Mouse (Mus musculus): ENCODE data around the gene Ttc17. TPM values are rescaled to one million over a fixed set of nuclear protein-coding genes. Genes with fewer than 3 reads are reported as not detected.
A peak's percentile ranks its signal among the peaks of the same experiment; 100 is the strongest.

Ttc17 gene
- total RNA-seq, 2 experiments from 2014 or later: 29.2 to 31.9 TPM

DNA sequence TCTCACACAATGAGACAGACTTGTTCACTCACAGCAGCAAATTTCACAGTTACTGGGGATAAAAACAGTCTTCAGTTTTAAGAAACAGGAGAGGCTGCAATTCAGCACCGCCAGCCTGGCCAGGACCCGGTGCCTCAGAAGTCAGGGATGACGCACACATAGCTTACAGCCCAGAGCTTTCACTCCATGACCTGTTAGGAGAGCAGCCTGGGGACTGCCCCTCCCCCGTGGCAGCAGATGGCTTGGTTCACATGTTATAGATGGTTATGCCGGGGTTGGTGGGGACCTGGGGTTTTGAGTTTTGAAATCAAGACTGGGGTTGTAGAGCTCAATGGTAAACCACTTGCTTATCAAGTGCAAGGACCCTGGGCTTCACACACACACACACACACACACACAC lies 104.1 kb downstream of the Ttc17 start:
- intact Hi-C loops (cut with DNase I): no loop called here
- DNase-seq: no peak

DNA sequence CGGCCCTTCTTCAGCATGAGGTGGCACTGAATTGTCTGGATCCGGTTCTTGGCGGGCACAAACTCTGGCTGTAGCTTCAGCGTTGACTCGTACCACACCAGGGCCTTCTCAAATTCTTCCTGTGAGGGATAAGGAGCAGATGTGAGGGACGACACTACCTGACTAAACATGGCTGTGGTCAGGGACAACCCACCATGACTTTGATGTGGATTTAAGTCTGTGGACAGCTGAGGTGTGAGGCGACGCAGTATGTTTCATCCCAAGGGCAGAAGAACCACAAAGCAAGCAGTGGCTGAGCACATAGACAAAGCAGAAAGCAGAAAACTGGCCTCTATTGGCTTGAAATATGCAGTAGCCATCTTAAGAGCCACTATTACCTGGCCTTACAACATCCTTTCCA lies 104.7 kb downstream of the Ttc17 start:
- intact Hi-C loops (cut with DNase I): no loop called here
- no peak for DNase-seq

DNA sequence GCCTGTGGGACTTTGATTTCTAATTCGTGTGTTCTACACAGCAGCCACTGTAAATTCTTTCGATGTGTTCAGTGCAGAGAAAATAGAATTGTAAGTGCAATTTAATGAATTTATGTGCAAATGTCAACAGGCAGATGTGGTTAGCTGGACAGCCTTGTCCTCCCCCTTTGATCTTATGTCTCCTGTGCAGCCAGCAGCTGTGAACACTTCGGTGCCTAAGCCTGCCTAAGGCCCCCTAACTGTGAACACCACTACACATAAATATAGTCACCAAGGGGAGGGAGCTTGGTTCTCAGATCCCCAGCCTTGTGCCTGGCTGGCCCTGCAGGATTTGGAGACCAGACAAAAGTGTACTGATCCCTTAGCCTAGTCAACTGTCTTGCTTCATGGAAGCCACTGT lies 109.0 kb downstream of the Ttc17 start:
- no peak for DNase-seq
- intact Hi-C loops (cut with DNase I): no loop called here

DNA sequence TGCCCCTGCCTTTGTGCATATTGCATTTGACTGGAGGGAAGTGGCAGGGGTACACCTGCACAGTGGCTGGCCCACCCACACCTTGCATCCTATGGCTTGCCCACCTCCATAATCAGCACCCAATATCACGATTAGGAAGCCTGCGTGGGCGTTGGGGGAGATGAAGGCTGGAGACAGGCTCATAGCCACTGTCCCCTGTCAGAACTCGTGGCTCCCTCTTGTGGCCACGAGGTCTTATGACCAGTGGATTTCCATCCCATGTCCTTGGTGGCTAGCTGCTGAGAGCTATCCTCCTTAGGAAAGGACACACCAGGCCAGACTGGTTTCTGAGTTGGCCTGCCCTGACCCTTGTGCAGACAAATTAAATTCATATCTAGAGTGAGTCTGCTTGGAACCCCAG lies 116.0 kb downstream of the Ttc17 start:
- intact Hi-C loops (cut with DNase I): loop anchor here (1.0 to 5.0 kb wide), 3 partner anchors 36 to 256 kb away; no protein-coding TSS in a partner anchor
- peak; percentile 78 to 81 for DNase-seq

DNA sequence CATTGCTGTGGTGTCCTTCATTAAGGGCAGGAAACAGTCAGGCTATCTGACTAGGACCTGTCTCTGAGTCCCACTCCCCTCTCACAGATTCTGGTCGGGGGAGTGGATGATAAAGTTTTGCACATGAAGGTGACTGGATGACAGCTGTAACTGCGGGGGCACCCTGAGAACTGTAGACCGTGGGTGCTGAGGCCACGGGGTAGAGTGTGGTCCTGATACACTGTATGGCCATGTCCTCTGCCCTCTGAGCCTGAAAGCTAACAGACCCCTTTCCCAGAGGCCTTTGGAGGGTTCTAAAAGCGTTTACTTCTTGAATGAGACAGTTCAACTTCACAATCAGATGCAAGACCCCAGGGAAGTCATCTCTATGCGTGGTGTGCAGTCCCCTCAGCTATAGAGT lies 116.8 kb downstream of the Ttc17 start:
- intact Hi-C loops (cut with DNase I): loop anchor here (1.0 to 5.0 kb wide), 3 partner anchors 35 to 255 kb away; no protein-coding TSS in a partner anchor
- DNase-seq: no peak

DNA sequence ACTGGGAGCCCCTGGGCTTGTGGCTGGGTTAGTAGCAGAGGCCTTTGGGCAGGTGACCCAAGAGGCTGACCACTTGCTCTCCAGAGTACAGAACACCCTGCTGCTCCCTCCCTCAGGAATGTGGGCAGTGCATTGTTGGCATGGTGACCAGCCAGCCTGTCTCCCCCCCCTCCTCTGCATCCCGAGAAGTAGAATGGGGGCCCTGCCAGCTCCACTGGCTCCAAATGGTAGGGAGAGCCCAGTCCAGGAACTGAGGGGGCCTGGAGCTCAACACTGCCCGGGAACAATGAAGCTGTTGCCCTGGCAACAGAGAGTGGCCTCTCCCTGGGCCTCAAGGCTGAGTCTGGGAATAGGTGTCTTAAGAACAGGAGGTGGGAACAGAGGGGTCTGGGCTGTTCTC lies 117.3 kb downstream of the Ttc17 start:
- intact Hi-C loops (cut with DNase I): no loop called here
- DNase-seq: peak; percentile 50 to 54

DNA sequence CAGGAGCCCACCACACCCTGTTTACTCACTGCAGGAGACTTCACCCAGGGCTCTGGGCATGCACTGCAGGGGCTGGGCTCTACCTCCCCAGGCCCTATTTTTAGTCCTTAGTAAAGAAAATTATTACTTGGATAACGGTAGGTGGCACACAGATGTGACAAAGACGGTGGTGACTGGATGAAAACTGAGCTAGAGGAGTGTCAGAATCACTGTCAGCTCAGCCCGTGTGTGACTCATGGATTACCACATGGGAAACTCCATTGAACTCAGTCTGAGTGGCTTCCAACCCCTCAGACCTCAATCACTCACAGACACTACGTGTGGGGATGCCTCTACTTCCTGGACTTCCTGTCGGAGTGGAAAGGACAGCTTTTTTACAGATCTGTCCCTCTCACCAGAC lies 118.4 kb downstream of the Ttc17 start:
- no peak for DNase-seq
- intact Hi-C loops (cut with DNase I): no loop called here

DNA sequence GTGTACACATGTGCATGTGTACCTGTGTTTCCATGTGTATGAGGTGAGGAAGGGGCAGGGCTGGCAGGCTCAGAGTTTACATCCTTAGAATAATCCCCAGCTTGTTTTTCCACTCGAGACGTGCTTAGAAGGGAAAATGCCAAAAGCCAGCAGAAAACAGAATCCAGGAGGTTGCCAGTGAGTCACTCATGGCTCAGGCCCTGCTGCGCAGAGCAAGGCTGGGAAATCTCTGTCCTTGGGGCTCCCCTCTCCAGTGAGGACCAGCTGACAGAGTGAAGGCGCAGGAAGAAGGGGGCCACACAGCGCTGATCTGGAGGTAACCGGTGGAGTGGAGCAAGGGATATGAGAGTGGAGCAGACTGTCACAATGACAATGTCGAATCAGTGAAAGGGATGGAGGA lies 119.1 kb downstream of the Ttc17 start:
- intact Hi-C loops (cut with DNase I): no loop called here
- DNase-seq: no peak

DNA sequence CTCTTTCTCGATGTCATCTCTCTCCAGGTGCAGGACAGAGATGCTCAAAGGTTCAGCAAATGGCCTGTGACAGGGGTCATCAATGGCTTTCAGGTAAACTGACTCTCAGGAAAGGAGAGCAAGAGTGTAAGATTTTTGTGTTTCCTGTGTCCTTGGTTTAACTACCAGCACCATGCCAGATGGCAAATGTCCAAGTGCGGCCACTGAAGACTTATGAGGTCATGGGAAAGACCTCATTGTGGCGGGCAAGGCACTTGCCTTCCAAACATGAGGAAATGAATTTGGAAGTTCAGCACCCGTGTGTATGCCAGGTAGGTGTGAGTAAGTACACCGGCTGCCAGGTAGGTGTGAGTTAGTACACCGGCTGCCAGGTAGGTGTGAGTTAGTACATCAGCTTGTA lies 123.0 kb downstream of the Ttc17 start:
- intact Hi-C loops (cut with DNase I): no loop called here
- peak in 1 of 2 experiments; percentile 41 for DNase-seq

DNA sequence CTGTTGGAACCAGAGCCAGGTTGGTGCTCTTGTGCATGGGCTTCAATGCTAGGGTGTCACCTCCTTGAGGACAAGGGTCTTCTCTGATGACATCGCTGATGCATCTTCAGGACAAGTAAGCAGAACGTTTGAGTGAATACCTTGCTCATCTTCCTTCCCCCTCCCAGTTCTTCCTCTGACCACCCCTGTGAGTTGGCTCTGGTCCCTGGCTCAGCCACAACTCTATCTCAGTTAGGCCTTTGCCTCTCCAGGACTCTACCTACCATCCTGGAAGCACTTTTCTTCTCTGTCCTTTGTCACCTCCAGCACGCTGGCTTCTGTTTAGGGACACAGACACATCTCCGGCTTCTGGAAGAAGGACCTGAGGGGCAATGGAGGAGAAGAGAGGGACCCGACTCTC lies 126.9 kb downstream of the Ttc17 start:
- DNase-seq: no peak
- intact Hi-C loops (cut with DNase I): no loop called here

DNA sequence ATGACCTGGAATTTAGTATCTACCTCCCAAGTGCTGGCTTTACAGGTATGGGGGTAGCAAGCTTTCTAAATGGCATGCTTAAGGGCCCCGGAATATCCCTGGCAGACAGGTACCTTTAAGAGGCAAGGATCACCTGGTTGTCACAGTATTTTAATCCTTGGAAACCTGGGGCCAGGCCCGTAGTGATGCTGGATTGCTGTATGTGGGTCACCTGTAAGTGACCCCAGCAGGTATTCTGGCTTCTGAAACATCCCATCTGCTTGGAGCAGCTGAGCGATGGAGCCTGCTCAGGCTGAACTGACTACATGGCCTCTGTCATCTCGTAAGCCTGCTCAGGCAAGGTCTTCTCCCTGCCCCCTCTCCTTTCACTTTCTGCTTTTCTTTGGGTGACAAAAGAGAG lies 130.4 kb downstream of the Ttc17 start:
- DNase-seq: no peak
- intact Hi-C loops (cut with DNase I): no loop called here

DNA sequence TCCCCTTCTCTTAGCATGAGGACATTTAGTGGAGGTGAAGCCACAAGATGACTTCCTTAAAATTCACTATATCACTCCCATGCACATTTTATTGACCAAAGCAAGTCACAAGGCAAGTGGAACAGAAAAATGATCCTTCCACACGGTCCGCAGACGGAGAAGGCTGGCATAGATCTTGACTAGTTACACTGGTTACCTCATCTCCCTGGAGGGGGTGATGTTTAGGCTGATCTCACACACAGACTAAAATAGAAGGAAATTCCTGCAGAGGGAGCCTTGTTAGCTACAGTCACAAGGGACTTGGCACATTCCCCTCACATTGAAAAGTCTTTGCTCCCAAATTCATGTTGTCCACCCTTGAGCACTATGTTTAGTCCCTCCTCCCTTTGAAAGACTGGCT lies 130.8 kb downstream of the Ttc17 start:
- intact Hi-C loops (cut with DNase I): no loop called here
- peak in 1 of 2 experiments; percentile 16 for DNase-seq

DNA sequence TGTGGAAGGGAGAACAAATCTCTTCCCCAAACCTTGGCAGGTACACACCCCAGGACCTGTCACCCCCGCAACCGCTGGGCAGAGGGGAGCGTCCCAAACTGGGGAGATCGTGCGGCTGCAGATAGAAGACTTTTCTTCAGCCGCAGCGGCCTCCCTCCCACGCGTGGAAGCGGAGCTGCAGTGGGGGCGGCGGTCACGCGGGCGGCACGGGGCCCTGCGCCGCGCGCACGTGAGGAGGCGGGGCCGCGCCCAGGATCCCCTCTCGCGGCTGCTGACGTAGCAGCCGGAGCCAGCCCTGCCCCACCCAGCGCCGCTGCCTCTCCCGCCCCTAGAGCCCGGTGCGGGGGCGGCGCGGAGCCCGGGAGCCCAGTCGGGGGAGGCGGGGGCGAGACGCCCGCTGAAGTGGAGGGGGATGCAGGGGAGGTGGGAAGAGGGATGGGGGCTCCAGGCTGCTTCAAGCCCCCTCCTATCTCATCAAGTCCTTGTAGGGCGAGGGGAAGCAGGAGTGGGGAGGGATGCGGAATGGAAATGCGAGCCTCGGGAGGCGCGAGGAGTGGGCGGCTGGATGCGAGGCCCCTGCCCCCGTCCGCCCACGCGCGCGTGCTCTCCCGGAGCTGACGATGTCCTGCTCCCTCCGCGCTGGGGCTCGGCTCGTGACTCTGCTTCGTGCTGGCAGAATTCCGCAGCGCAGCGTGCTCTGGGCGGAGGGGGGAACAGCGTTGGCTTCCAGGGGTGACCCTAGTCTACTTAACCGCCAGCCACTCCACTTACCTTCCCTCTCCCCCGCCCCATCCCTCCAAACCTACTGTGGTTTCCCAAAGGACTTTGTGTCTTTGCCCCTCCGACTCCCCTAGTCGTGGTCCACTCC lies 133.1 kb downstream of the Ttc17 start:
- intact Hi-C loops (cut with DNase I): no loop called here

DNA sequence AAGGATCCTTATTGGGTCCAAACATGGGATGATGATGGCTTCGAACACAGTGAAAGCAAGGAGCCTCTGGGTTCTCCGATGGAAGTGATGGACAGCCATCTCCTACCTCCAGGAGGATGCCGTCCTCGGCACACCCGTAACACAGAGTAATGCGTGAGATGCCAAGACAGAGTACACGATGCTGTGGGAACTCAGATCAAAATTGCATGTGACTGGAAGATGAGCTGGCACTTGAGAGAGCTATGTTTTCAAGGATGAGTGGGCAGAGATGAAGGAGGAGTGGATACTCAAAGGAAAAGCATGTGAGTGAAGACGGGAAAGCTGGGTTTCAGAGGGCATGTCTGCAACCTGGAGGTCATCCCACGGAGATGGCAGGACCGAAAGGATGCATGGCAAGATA lies 135.3 kb downstream of the Ttc17 start:
- no peak for DNase-seq
- intact Hi-C loops (cut with DNase I): no loop called here

More for the DNA sequence above, 133.1 kb downstream of the Ttc17 start:
- DNase-seq: peak; percentile 76 to 81

DNA sequence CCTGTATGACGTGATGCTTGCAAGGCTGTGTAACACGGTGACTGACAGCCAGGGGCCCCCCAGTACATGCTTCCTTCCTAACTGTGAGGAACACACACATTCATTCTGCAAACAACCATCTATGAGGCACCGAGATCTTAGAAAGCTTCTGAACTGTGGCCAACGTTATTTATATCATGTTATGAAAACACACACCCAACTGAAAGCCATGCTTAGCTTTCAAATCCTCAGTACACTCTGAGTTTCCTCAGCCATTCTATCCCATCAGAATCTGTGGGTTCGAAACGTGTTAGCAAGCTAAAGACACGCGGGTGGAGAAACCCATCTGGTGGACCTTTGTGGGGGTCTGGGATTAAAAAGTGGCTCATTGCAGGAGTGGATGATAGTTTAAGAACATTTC lies 137.7 kb downstream of the Ttc17 start:
- no peak for DNase-seq
- intact Hi-C loops (cut with DNase I): no loop called here

DNA sequence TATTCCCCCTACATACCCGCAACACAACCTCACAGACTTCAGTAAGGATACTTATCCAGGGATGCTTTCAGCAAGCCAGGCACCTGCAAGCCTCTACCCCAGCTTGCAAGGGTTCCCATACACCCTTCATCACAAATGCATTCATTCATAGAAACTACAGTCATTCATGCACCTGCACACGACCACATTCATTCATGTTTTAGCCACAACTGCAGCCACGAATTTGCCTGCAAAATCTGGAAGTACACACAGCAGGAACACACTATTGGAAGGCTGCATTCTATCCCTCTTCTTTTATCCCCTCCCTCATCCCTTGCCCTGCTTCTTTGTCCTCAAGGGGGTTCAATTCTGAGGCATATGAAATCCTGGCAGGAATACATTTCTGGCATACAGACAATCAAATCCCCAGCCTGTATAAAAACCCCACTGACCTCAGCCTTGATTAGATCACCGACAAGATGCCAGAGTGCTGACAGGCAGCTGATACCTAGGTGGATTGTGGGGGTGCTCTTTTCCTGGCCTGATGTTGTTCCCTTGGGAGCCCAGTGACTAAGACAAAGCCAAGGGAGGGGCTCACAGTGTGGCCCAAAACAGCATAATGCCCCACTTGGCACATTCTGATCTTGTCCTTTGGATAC lies 139.2 kb downstream of the Ttc17 start:
- DNase-seq: no peak
- intact Hi-C loops (cut with DNase I): no loop called here

DNA sequence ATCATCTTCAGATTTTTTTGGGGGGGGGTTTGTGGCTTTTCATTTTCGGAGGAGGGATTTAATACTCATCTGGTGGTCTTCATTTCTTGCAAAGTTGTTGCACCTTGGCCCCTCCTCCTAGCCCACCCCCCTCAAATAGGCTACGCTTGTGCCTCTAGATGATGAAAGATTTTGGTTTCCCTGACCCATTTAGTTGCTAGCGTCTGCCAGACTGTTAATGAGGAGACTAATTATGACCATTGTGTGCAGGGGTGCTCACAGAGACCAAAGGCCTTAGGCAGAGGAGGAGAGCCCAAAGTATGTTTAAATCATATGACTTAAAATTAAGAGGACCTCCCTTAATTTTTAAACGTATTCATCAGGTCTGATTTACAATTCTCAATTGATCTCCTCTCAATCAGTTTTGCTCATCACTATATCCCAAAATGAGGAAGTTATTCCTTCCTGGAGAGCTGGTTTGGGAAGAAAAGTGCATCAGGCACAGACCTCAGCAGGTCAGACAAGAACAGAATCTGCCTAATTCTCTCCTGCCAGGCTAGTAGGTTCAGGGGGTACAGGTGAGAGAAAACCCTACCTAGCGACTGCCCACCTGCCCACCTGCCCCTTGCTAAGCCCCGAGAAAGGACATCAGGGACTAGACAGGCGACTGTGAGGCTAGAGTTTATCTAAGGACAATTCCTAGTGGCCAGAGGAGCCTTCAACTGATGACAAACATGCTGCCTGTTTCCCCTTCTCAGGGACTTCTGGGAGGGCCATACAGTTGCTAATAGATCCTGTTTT lies 139.9 kb downstream of the Ttc17 start:
- no peak for DNase-seq
- intact Hi-C loops (cut with DNase I): no loop called here

DNA sequence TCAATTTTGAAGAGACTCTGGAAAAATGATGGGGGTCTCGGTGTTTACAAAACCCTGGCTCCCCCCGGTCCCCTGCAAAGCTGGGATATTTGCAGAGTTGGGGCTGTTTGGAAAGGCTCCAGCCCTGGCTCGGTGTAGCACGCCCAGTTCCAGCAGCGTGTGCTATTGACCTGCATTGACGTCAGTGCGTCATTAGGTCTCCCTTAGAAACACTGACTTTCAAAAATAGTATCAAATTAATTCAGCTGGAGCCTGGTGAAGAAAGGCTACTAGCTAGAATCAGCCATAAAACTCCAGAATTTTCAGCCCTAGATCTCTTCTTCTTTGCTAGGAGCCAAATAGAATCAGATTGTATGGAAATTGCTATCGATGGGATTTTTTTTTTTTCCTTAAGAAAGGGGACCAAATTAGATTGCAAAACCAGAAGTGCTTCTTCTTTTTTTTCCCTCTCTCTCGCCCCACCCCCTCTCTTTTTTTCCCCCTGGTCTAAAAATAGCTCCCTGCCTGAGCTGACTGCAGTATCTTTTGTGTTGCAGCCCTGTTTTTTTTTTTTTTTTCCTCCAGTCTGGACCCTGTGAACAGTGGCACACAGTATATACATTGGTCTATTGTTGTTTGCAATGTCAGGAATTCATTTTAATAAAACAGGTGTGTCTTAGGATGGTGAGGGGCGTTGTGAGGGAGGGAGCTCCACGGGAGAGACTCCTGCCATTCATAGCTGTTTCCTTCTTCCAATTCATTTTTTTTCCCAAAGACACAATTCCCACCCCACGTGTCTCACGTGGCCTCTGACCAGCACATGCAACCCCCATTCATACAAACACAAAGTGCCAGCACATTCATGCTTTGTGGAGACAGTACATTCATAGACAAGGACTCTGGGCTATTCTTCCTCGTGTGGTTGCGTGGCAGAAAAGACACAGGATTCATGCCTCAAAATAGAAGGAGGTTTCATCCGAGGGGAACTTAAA lies 141.0 kb downstream of the Ttc17 start:
- intact Hi-C loops (cut with DNase I): no loop called here
- peak; percentile 50 to 62 for DNase-seq

DNA sequence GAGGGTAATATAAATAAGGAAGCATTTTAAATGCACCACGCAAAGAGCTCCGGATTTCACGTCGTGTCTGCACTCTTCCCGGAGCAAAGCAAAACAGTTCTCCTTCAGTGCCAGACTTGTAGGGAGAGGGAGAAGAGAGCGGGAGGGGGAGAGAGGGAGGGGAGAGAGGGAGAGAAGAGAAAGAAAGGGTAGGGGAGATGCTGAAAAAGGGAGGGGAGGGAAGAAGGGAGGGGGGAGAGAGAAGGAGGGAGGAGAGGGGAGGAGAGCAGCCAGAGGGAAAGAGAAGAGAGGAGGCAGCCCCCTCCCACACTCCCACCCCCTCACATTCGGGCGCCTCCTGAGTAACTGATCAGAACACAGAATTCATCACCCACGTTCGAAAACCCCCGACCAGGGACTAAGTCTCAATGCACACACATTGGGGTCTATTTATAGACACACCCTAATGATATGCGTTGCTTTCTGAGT lies 141.8 kb downstream of the Ttc17 start:
- intact Hi-C loops (cut with DNase I): no loop called here
- no peak for DNase-seq

DNA sequence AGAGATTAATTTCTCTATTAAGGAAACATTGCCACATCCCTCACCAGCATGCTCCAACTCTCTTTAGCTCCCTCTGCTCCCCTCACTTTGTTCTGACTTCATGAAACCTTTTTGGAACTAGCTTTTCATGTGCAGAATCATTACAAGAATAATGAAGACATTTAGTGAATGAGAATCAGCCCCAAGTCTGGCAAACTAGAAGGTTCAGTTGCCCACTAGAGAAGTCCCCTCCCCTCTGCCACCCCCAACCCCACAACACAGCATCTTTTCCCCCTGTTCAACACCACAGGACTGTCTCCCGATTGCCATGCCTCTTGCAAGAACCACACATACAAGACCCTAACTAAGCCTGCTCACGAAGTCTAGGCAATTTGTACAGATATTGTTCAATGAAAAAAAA lies 142.5 kb downstream of the Ttc17 start:
- no peak for DNase-seq
- intact Hi-C loops (cut with DNase I): no loop called here

All from heart, postnatal 10 days (tissue).